Mouse (Mus musculus) liver, adult 2 months (tissue): ENCODE measurements around the gene Srsf12. TPM values are rescaled to one million over a fixed set of nuclear protein-coding genes. Genes with fewer than 3 reads are reported as not detected.

Source experiments
- DNase-seq: peaks from one replicate; pipeline ENCODE4 v3.0.0-alpha.2; 2011; ENCODE audit warnings: low read depth, low spot score; ENCODE audit errors: extremely low read depth
- H3K27ac ChIP-seq: fragments of 200-500 bp; replicated peaks from 2 replicates; pipeline ENCODE4 v1.5.1; 2012; ENCODE audit warnings: low read depth, mild to moderate bottlenecking, control low read depth, inconsistent platforms, low read length; ENCODE audit not compliant: insufficient read depth
- H3K27me3 ChIP-seq: fragments of 200-500 bp; 2 replicates; pipeline ENCODE4 v1.6.1; 2012; ENCODE audit warnings: mild to moderate bottlenecking, moderate library complexity, low read length, inconsistent platforms; ENCODE audit not compliant: control insufficient read depth, insufficient read depth
- H3K36me3 ChIP-seq: fragments of 200-500 bp; 2 replicates; pipeline ENCODE4 v1.6.1; 2012; ENCODE audit warnings: low read length, inconsistent platforms; ENCODE audit not compliant: control insufficient read depth, insufficient read depth
- H3K4me1 ChIP-seq: fragments of 200-500 bp; 2 replicates; pipeline ENCODE4 v1.6.1; 2011; ENCODE audit warnings: low read length; ENCODE audit not compliant: control insufficient read depth, insufficient read depth
- H3K4me3 ChIP-seq: fragments of 200-500 bp; 2 replicates; pipeline ENCODE4 v1.5.1; 2011; ENCODE audit warnings: low read depth, mild to moderate bottlenecking, control low read depth, low read length, moderate library complexity; ENCODE audit not compliant: insufficient read depth
- H3K79me2 ChIP-seq: fragments of 200-500 bp; 2 replicates; pipeline ENCODE4 v1.6.1; 2012; ENCODE audit warnings: inconsistent platforms, mild to moderate bottlenecking, low read length, moderate library complexity; ENCODE audit not compliant: control insufficient read depth, insufficient read depth
- H3K9ac ChIP-seq: fragments of 200-500 bp; 2 replicates; pipeline ENCODE4 v1.6.1; 2012; ENCODE audit warnings: low read depth, mild to moderate bottlenecking, control low read depth, inconsistent platforms, low read length
- CTCF ChIP-seq: fragments of 200-500 bp; IDR thresholded peaks from 2 replicates; pipeline ENCODE4 v1.5.1; 2011; ENCODE audit warnings: low read depth, low read length, control low read depth
- POLR2A ChIP-seq: fragments of 200-500 bp; IDR thresholded peaks from 2 replicates; pipeline ENCODE4 v1.6.1; 2011; ENCODE audit warnings: low read length, control low read depth; ENCODE audit not compliant: insufficient read depth; ENCODE audit errors: extremely low read depth
- WGBS: fragments of 180-500 bp; shearing (Covaris S2); methylation state at CpG from one replicate; pipeline ENCODE4 v1.1.7; 2018; 5-methylcytosine and 5-hydroxymethylcytosine counted together
- polyA plus RNA-seq: library from polyadenylated mRNA; depleted of rRNA; stranded (reverse); fragments of >200 nt; gene quantifications from 2 replicates; pipeline ENCODE4 v1.2.3, GENCODE M21; 2012; rRNA removed
- total RNA-seq: library from RNA; depleted of rRNA; stranded (reverse); fragments of >200 nt; gene quantifications from 2 replicates; pipeline ENCODE4 v1.2.3, GENCODE M21; 2014; rRNA removed

Gene Srsf12
- total RNA-seq (not detected in 2 replicates), polyA plus RNA-seq (0.11 TPM in 1 of 2 replicates, not detected in the other)

DNA sequence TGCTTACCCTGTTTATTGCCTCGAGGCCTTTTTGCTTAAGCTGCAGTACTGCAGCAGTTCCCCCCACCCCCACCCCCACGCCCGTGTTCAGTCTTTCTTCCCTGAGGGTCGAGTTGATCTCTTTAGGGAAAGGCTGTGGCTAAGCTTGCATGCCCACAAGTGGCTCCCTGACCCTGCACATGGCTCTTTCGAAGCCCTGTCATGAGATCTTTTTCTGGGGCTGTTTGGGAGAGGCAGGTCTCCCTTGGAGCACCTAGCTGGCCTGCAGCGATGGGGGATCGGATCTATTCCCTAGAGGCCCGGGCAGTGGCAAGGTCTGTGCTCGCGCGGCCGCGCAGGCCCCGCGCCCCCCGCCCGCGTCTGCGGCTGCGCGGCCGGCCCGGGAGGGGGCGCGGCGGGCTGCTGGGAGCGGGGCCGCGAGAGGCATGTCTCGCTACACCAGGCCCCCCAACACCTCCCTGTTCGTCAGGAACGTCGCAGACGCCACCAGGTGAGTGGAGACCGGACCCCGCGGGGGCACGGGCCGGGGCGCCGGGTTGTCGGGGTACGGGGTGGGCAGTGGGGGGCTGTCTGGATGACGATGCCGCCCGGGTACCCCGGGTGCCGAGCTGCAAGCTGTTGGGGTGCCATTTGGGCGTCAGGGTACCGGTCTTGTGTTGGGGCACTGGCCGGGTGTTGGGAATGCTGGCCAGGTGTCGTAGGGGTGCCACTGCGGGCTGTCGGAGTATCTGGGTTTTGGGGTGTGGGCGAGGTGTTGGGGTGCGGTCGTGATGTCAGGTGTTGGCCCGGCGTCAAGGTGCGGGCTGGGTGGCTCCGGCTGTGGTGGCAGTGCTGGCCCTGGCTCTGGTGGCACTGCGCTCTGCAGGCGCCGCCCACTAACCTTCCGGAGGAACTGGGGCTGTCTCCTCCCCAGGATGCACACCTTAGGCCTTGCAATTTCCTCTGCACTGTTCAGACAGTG lies at the start of gene Srsf12:
TSS of gene Srsf12 (plus strand) at position 111 of the 961 bp plus-strand sequence.
- H3K4me1 ChIP-seq = peaks cover 2% of the 10 kb centered on the region; the same call in 1 of the 2 replicates
- no peaks in the 10 kb centered on the region for H3K36me3 ChIP-seq
- no peaks in the 10 kb centered on the region for H3K79me2 ChIP-seq
- peak within 1 kb of the TSS; percentile 33; the same call in 1 of the 2 replicates for H3K4me3 ChIP-seq
- TF ChIP-seq CTCF = no peak
- no peak for TF ChIP-seq POLR2A
- H3K27ac ChIP-seq = no peak within 1 kb of the TSS
- peak within 1 kb of the TSS; percentile 34; the same call in 1 of the 2 replicates for H3K9ac ChIP-seq
- DNase-seq = no peak
- 8% methylated on average over 65 of the region's 65 CpGs for WGBS
- H3K27me3 ChIP-seq = no peaks in the 10 kb centered on the region

DNA sequence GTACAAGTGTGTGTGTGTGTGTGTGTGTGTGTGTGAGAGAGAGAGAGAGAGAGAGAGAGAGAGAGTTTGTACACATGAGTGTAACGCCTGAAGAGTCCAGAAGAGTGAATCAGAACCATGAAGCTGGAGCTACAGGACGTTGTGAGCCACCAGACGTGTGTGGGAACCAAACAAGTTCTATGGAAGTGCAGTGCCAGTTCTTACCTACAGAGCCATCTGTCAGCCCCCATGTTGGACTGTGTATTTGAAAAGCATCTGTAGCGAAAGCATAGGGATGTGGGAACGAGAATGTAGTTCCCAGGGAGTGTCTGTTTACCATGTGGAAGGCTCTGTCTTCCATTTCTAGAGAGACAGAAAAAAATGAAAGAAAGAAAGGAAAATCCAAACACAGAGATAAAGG lies 25.3 kb upstream of the Srsf12 start:
- H3K27me3 ChIP-seq = no peaks in the 10 kb centered on the region
- no peak for TF ChIP-seq POLR2A
- no peak for TF ChIP-seq CTCF
- no peak for DNase-seq
- no peaks in the 10 kb centered on the region for H3K4me1 ChIP-seq
- no peaks in the 10 kb centered on the region for H3K79me2 ChIP-seq
- H3K4me3 ChIP-seq = no peak overlapping the region
- no peak overlapping the region for H3K9ac ChIP-seq
- WGBS = 87% methylated on average over 5 of the region's 5 CpGs
- H3K36me3 ChIP-seq = peaks cover 25% of the 10 kb centered on the region
- H3K27ac ChIP-seq = no peak overlapping the region

DNA sequence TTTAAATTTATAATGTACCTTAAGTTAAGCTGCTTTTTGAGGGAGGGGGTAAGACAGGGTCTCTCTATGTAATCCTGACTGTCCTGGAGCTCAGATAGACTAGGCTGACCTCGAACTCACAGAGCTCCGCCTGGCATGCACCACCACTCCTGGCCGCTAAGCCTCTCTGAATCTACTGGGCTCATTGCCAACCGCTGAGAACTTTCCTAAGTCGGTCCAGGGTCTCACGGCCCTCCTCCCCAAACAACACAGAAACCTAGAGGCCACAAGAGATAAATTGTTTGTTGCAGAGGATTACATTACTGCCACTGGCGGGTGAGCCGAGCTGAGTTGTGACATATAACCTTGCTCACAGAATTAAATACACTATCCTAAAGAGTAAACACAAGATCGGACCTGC lies 20.6 kb upstream of the Srsf12 start:
- Histone ChIP-seq H3K27ac (no peak overlapping the region), H3K36me3 (peaks cover 6% of the 10 kb centered on the region; the same call in 1 of the 2 replicates), H3K4me1 (no peaks in the 10 kb centered on the region), H3K9ac (no peak overlapping the region), H3K79me2 (no peaks in the 10 kb centered on the region), H3K27me3 (no peaks in the 10 kb centered on the region), H3K4me3 (no peak overlapping the region)
- TF ChIP-seq POLR2A = no peak
- peak; percentile 37; the same call in 1 of the 2 replicates for TF ChIP-seq CTCF
- peak; percentile 28 for DNase-seq
- 14% methylated on average over 9 of the region's 9 CpGs for WGBS

DNA sequence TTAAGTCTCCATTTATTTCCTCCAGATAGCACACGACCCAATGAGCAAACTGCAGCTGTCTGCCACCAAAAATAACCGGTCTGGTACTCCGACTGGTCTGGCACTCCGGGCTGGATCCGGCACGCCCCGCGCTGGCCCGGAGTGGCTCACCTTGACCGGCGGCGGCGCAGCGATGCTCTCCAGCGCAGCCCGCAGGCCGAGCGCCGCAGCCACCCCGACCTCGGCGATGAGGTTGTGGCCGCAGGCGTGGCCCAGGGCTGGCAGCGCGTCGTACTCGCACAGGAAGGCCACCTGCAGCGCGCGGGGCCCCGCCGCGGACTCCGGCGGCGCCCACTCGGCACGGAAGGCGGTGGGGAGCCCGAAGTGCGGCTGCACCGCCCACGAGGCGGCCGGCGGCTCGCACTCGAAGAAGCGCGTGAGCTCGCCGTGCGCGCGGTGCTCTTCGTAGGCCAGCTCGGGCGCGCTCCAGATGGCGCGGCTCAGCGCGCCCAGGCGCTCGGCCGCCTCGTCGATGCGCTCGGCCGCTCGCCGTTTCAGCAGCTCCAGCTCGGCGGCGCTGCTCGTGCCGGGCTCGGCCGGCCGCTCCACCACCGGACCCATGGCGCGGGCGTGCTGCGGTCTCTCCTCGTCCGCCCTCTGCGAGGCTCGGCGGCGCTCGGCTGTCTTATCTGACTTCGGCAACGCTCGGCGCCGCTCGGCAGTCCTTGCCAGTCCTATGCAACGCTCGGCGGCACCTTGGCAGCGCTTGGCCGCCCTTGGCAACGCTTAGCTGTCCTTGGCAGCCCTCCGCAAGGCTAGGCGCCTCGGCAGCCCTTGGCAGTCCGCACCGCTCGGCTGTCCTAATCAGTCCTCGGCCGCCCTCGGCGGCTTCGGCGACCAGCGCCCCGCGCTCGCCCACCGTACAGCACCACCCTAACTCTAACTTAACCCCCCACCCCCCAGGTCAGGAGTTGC lies 19.7 kb upstream of the Srsf12 start:
- Histone ChIP-seq H3K27ac (peak overlapping the region; percentile 76), H3K4me1 (no peaks in the 10 kb centered on the region), H3K79me2 (no peaks in the 10 kb centered on the region), H3K9ac (peak overlapping the region; percentile 86), H3K27me3 (no peaks in the 10 kb centered on the region), H3K36me3 (0 out of 2 replicates have a peak, but pooled peaks cover 2% of the 10 kb centered on the region), H3K4me3 (peak overlapping the region; percentile 65)
- under 1% methylated on average over 122 of the region's 123 CpGs for WGBS
- peak; percentile 35 for TF ChIP-seq CTCF
- no peak for TF ChIP-seq POLR2A
- DNase-seq = peak; percentile 86

DNA sequence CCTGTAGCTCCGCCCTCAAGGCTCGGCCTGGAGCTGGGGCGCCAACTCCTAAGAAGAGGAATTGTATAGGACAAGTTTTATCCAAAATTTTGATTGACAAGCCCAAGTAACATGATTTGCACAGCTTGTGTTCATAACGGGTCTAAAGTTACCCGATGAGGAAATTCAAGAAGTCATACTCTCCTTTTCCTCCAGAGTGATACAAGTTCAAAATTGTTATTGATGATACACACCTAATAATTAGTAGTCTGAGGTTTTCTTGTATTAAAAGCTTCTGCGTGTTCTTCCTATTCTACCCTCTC lies 19.1 kb upstream of the Srsf12 start, which contains the start of gene Pm20d2:
TSS of gene Pm20d2 (minus strand) at position 3 of the 302 bp plus-strand sequence.
- TF ChIP-seq POLR2A = no peak
- no peak for TF ChIP-seq CTCF
- Histone ChIP-seq H3K79me2 (no peaks in the 10 kb centered on the region), H3K27ac (peak within 1 kb of the TSS; percentile 76), H3K9ac (peak within 1 kb of the TSS; percentile 86), H3K27me3 (no peaks in the 10 kb centered on the region), H3K4me3 (peak within 1 kb of the TSS; percentile 65), H3K36me3 (0 out of 2 replicates have a peak, but pooled peaks cover 2% of the 10 kb centered on the region), H3K4me1 (no peaks in the 10 kb centered on the region)
- no peak for DNase-seq
- 16% methylated on average over 6 of the region's 6 CpGs for whole genome bisulfite sequencing
